Mouse (Mus musculus): ENCODE measurements around the gene Alb. TPM values are rescaled to one million over a fixed set of nuclear protein-coding genes. Genes with fewer than 3 reads are reported as not detected.

Gene Alb
- polyA plus RNA-seq, 1 experiment from 2014 or later, result not detected

DNA sequence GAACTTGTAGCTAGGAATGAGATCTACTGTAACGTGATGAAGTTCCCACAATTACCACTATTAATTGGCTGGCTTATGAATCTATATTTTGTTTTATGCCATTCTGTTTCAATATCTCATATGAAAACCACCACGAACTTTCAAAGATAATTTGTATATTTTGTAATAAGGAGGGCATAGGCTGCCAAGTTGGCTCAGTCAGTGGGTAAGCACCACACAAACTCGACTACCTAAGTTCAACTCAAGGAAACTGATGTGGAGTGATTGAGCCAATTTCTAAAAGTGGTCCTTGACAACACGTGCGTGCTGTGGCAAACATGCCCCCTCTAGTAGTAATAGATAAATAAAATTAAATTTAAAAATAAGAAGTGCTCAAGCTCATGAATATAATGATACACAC is 41.1 kb downstream of the Alb start:
- ATAC-seq (ENCODE audit: low FRiP score), result no peak
- Histone ChIP-seq H3K36me3 (ENCODE audit: control insufficient read depth, insufficient read depth, low read length) (no peaks in the 10 kb centered on the region), H3K4me1 (ENCODE audit: control insufficient read depth, insufficient read depth, low read length) (no peaks in the 10 kb centered on the region), H3K4me2 (no peak overlapping the region), H3K9me3 (ENCODE audit: control insufficient read depth, low read length) (no peaks in the 10 kb centered on the region), H3K27me3 (ENCODE audit: control insufficient read depth, insufficient read depth, low read length) (no peaks in the 10 kb centered on the region), H3K9ac (ENCODE audit: low read length) (no peak overlapping the region), H3K27ac (ENCODE audit: low read depth, low read length) (no peak overlapping the region), H3K4me3 (ENCODE audit: low read depth, low read length) (no peak overlapping the region)
- WGBS, result 94% methylated on average over 5 of the region's 5 CpGs
- DNase-seq (ENCODE audit: low spot score, missing footprints), result peak; percentile 54

DNA sequence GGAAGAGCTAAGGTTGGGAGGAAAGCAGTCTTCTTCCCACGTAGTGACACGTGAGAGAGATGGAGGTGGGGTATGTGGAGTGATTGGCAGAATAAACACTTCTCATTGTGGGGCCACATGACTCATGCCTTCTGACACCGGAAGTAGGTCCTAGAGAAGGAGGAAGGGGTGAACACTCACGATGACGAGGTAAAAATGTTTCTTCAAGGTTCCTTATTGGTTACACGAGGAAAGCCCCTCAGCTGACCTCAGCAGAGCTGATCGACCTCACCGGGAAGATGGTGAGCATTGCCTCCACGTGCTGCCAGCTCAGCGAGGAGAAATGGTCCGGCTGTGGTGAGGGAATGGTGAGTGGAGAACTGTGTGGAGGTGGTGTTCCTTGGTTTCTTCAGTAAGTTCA is 44.0 kb downstream of the Alb start:
- Histone ChIP-seq H3K9me3 (ENCODE audit: control insufficient read depth, low read length) (no peaks in the 10 kb centered on the region), H3K4me2 (no peak overlapping the region), H3K9ac (ENCODE audit: low read length) (no peak overlapping the region), H3K27me3 (ENCODE audit: control insufficient read depth, insufficient read depth, low read length) (no peaks in the 10 kb centered on the region), H3K4me1 (ENCODE audit: control insufficient read depth, insufficient read depth, low read length) (0 out of 2 replicates have a peak, but pooled peaks cover 2% of the 10 kb centered on the region), H3K36me3 (ENCODE audit: control insufficient read depth, insufficient read depth, low read length) (no peaks in the 10 kb centered on the region), H3K4me3 (ENCODE audit: low read depth, low read length) (no peak overlapping the region), H3K27ac (ENCODE audit: low read depth, low read length) (no peak overlapping the region)
- no peak for DNase-seq (ENCODE audit: low spot score, missing footprints)
- 88% methylated on average over 11 of the region's 11 CpGs for WGBS
- no peak for ATAC-seq (ENCODE audit: low FRiP score)

DNA sequence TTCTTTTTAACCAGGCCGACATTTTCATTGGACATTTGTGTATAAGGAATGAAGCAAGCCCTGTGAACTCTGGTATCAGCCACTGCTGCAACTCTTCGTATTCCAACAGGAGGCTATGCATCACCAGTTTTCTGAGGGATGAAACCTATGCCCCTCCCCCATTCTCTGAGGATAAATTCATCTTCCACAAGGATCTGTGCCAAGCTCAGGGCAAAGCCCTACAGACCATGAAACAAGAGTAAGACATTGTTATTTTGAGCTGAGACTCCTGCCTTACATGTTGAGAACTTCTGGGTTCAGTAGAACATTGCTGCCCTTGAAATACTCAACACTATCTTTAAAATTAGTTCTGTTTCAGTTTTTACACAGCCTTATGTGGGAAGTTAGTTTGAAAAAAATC is 45.8 kb downstream of the Alb start:
- WGBS, result 65% methylated on average over 2 of the region's 2 CpGs
- Histone ChIP-seq H3K27ac (ENCODE audit: low read depth, low read length) (no peak overlapping the region), H3K4me3 (ENCODE audit: low read depth, low read length) (no peak overlapping the region), H3K36me3 (ENCODE audit: control insufficient read depth, insufficient read depth, low read length) (no peaks in the 10 kb centered on the region), H3K27me3 (ENCODE audit: control insufficient read depth, insufficient read depth, low read length) (no peaks in the 10 kb centered on the region), H3K9ac (ENCODE audit: low read length) (no peak overlapping the region), H3K4me2 (no peak overlapping the region), H3K4me1 (ENCODE audit: control insufficient read depth, insufficient read depth, low read length) (0 out of 2 replicates have a peak, but pooled peaks cover 2% of the 10 kb centered on the region), H3K9me3 (ENCODE audit: control insufficient read depth, low read length) (no peaks in the 10 kb centered on the region)
- no peak for ATAC-seq (ENCODE audit: low FRiP score)
- DNase-seq (ENCODE audit: low spot score, missing footprints), result no peak

DNA sequence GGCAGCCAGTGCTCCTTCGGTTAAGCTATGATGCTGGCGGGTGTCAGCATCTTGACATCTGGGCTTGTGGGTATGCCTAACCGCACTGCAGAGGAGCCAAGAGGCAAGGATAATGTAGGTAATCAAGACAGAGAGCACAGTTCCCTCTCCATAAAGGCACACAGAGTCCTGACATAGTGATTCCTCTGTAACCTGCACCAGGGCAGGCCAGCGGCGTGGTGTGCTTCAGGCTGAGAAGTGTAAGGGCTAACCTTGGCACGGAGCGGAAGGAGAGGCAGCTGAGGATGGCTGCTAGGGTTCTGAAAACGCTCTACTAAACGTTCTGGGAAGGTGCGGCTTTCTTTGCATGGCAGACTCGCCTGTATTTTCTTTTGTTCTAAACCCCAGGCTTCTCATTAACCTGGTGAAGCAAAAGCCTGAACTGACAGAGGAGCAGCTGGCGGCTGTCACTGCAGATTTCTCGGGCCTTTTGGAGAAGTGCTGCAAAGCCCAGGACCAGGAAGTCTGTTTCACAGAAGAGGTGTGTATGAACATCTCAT is 46.8 kb downstream of the Alb start:
- 52% methylated on average over 13 of the region's 13 CpGs for WGBS
- H3K9ac ChIP-seq (ENCODE audit: low read length), result no peak overlapping the region
- H3K36me3 ChIP-seq (ENCODE audit: control insufficient read depth, insufficient read depth, low read length), result no peaks in the 10 kb centered on the region
- no peaks in the 10 kb centered on the region for H3K27me3 ChIP-seq (ENCODE audit: control insufficient read depth, insufficient read depth, low read length)
- no peaks in the 10 kb centered on the region for H3K9me3 ChIP-seq (ENCODE audit: control insufficient read depth, low read length)
- peak; percentile 82 for DNase-seq (ENCODE audit: low spot score, missing footprints)
- H3K4me3 ChIP-seq (ENCODE audit: low read depth, low read length), result no peak overlapping the region
- H3K4me1 ChIP-seq (ENCODE audit: control insufficient read depth, insufficient read depth, low read length), result 0 out of 2 replicates have a peak, but pooled peaks cover 2% of the 10 kb centered on the region
- H3K27ac ChIP-seq (ENCODE audit: low read depth, low read length), result 0 out of 2 replicates have a peak overlapping the region, but pooled peaks have one; percentile 12
- peak; percentile 50; the same call in 1 of the 2 replicates for ATAC-seq (ENCODE audit: low FRiP score)
- no peak overlapping the region for H3K4me2 ChIP-seq

DNA sequence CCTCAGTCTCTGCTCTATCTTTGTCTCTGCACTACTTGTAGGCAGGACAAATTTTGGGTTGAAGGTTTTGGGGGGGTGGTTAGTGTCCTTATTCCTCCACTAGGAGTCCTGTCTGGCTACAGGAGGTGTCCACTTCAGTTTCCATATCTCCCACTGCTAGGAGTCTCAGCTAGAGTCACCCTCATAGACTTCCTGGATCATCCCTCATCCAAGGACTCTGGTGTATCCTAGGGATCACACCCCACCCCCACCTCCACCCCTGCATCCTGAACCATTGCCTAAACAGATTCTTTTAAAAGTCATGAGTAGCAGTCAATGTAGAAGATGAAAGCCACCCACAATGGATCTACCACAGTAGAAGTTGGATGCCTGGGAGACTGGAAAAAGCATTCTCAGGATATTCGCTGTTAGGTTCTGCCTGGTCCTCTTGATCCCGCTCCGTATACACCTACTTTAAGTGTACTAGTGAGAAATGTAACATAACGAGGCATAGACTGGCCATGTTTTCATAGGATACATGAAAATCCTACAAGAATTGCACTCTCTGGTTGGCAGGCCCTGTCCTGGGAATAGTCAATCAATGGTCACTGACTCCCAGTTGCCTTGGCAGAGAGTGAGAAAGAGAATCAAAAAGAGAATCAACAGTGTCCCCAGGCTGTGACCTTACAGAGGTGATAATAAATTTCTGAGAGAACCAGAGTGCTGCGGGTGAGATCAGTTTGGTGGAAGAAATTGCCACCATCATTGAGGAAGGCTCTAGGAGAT is 49.3 kb downstream of the Alb start:
- Histone ChIP-seq H3K9ac (ENCODE audit: low read length) (no peak overlapping the region), H3K4me1 (ENCODE audit: control insufficient read depth, insufficient read depth, low read length) (0 out of 2 replicates have a peak, but pooled peaks cover 2% of the 10 kb centered on the region), H3K27ac (ENCODE audit: low read depth, low read length) (no peak overlapping the region), H3K9me3 (ENCODE audit: control insufficient read depth, low read length) (no peaks in the 10 kb centered on the region), H3K27me3 (ENCODE audit: control insufficient read depth, insufficient read depth, low read length) (no peaks in the 10 kb centered on the region), H3K4me2 (no peak overlapping the region), H3K36me3 (ENCODE audit: control insufficient read depth, insufficient read depth, low read length) (no peaks in the 10 kb centered on the region), H3K4me3 (ENCODE audit: low read depth, low read length) (no peak overlapping the region)
- no peak for ATAC-seq (ENCODE audit: low FRiP score)
- no peak for DNase-seq (ENCODE audit: low spot score, missing footprints)
- WGBS, result 91% methylated on average over 5 of the region's 5 CpGs

DNA sequence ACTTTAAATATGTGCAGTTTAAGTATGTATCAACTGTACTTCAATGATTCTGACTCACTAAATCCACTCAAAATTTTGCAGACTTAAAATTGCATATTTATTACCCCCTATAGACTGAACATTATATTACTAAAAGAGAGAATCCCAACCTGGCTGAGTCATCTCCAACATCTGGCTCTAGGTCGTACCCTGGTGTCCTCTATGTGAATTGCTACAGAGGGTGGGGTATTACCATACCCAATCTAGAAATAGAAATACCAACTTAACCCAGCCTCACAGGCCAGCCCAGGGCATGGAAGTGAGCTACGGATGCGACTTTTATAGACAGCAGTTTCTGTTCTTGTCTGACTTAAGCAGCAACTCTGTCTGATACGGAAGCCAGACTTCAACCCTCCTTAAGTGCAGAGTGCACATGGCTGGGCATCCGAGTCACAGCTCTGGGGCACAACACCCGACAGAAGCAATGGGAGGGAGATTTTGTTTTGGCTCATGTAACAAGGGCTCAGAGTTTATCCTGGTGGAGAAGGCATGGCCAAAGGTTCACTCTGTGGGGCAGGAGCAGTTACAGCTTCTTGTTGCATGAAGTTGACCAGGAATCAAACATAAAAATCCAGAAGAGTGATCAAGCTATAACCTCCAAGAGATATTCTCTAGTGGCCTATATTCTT is 51.7 kb downstream of the Alb start:
- H3K27ac ChIP-seq (ENCODE audit: low read depth, low read length), result no peak overlapping the region
- 80% methylated on average over 6 of the region's 6 CpGs for WGBS
- no peak overlapping the region for H3K4me3 ChIP-seq (ENCODE audit: low read depth, low read length)
- no peak overlapping the region for H3K4me2 ChIP-seq
- H3K4me1 ChIP-seq (ENCODE audit: control insufficient read depth, insufficient read depth, low read length), result 0 out of 2 replicates have a peak, but pooled peaks cover under 1% of the 10 kb centered on the region
- H3K27me3 ChIP-seq (ENCODE audit: control insufficient read depth, insufficient read depth, low read length), result no peaks in the 10 kb centered on the region
- H3K36me3 ChIP-seq (ENCODE audit: control insufficient read depth, insufficient read depth, low read length), result no peaks in the 10 kb centered on the region
- DNase-seq (ENCODE audit: low spot score, missing footprints), result no peak
- no peak for ATAC-seq (ENCODE audit: low FRiP score)
- no peaks in the 10 kb centered on the region for H3K9me3 ChIP-seq (ENCODE audit: control insufficient read depth, low read length)
- H3K9ac ChIP-seq (ENCODE audit: low read length), result no peak overlapping the region

DNA sequence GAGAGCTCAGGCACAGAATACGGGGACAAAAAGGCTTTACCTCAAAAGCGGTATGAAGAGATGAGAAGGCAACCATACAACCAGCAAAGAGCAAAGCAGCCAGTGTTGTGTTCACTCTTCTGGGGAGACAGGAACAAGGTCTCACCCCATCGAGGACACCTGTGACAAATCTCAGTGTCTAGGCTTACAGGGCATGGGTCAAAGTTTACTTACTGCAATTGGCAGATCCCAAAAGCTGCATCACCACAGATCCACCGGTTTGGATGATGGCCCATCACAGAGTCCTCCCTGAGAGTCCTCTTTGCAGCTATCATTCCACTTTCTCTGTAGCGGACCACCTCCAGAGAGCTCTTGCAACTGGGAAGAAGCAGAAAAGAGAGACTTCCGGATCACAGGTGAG is 54.9 kb downstream of the Alb start:
- no peaks in the 10 kb centered on the region for H3K9me3 ChIP-seq (ENCODE audit: control insufficient read depth, low read length)
- no peak overlapping the region for H3K27ac ChIP-seq (ENCODE audit: low read depth, low read length)
- no peak overlapping the region for H3K4me2 ChIP-seq
- no peaks in the 10 kb centered on the region for H3K4me1 ChIP-seq (ENCODE audit: control insufficient read depth, insufficient read depth, low read length)
- no peak for ATAC-seq (ENCODE audit: low FRiP score)
- no peaks in the 10 kb centered on the region for H3K36me3 ChIP-seq (ENCODE audit: control insufficient read depth, insufficient read depth, low read length)
- no peak overlapping the region for H3K9ac ChIP-seq (ENCODE audit: low read length)
- no peak overlapping the region for H3K4me3 ChIP-seq (ENCODE audit: low read depth, low read length)
- no peak for DNase-seq (ENCODE audit: low spot score, missing footprints)
- 85% methylated on average over 6 of the region's 6 CpGs for WGBS
- no peaks in the 10 kb centered on the region for H3K27me3 ChIP-seq (ENCODE audit: control insufficient read depth, insufficient read depth, low read length)

DNA sequence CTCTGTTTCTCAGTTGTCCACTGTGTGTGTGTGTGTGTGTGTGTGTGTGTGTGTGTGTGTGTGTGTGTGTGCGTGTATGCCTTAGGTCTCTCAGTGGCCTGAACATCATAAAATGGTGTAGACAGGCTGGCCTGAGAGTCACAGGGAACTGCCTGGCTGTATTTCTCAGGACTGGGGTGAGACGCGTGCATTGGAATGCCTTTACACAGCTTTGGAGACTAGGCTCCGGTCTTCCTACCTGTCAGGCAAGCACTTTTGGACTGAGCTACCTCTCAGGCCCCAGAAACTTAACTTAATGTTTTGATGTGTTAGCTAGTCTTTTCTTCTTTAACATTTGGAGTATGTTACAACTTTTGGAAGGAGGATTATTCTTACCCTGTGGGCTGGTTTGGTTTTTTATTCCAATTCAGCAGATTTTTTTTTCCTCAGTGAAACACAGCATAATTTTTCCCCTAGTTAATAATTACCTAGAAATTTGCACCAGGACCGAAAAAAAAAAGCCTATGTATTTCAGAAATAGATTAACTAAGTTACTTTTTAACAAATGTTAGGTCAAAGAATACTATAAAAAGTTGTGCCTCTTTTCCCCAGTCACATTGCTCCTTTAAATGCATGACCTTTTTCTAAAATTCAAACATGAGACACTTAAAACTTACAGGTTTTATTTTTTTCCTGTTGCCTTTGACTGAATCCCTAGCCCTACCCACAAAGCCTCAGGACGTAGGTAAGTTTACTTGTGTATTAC is 57.8 kb downstream of the Alb start, which contains the start of gene Afm:
Gene Afm, plus strand, starts transcription at position 577 of the 745 bp plus-strand sequence.
- H3K9me3 ChIP-seq (ENCODE audit: control insufficient read depth, low read length), result no peaks in the 10 kb centered on the region
- DNase-seq (ENCODE audit: low spot score, missing footprints), result no peak
- H3K27me3 ChIP-seq (ENCODE audit: control insufficient read depth, insufficient read depth, low read length), result no peaks in the 10 kb centered on the region
- no peaks in the 10 kb centered on the region for H3K36me3 ChIP-seq (ENCODE audit: control insufficient read depth, insufficient read depth, low read length)
- no peak for ATAC-seq (ENCODE audit: low FRiP score)
- H3K4me1 ChIP-seq (ENCODE audit: control insufficient read depth, insufficient read depth, low read length), result no peaks in the 10 kb centered on the region
- 93% methylated on average over 6 of the region's 6 CpGs for WGBS
- H3K9ac ChIP-seq (ENCODE audit: low read length), result no peak within 1 kb of the TSS
- H3K4me2 ChIP-seq, result no peak within 1 kb of the TSS
- H3K27ac ChIP-seq (ENCODE audit: low read depth, low read length), result no peak within 1 kb of the TSS
- no peak within 1 kb of the TSS for H3K4me3 ChIP-seq (ENCODE audit: low read depth, low read length)
